ENCODE assay signal across 22 mouse cellular contexts in genomic region chr13:54397069-54397468, GRCm38 (mm10). TPM values are rescaled to one million over a fixed set of nuclear protein-coding genes. Genes with fewer than 3 reads are reported as not detected.
DNase-seq lines count a peak whose midpoint lies in the region; ATAC-seq and TF ChIP-seq lines count a peak whose summit lies in the region.
"Had no signal": no experiment of that assay in that cellular context is flagged by ENCODE, and none has a peak within 500 bp of the region (broad histone marks: within the 10 kb centered on the region; RNA-seq: fewer than 3 reads in every experiment).

No protein-coding gene starts in this region.

- H3K27me3 ChIP-seq in forebrain, embryonic 11.5 days (ENCODE audit: control insufficient read depth, insufficient read depth, low read length) = no peaks in the 10 kb centered on the region
- no peaks in the 10 kb centered on the region for H3K27me3 ChIP-seq in forebrain, embryonic 13.5 days
- no peaks in the 10 kb centered on the region for H3K27me3 ChIP-seq in hindbrain, postnatal 0 days (ENCODE audit: insufficient read depth, low read length)
- no peaks in the 10 kb centered on the region for H3K27me3 ChIP-seq in hindbrain, embryonic 14.5 days (ENCODE audit: control insufficient read depth, insufficient read depth, low read length)
- no peaks in the 10 kb centered on the region for H3K27me3 ChIP-seq in midbrain, embryonic 10.5 days (ENCODE audit: low read depth, poor library complexity, severe bottlenecking)
- no peaks in the 10 kb centered on the region for H3K27me3 ChIP-seq in midbrain, embryonic 13.5 days
- H3K27me3 ChIP-seq in MEL (ENCODE audit: control insufficient read depth in 1 of 2, insufficient read depth in 2 of 2, low read length in 2 of 2) = no peaks in the 10 kb centered on the region
- H3K27me3 ChIP-seq: heart, embryonic 13.5 days; hindbrain, embryonic 15.5 days had no signal

- 67% methylated on average over 4 of the region's 4 CpGs for WGBS in forebrain, embryonic 11.5 days
- 58% methylated on average over 4 of the region's 4 CpGs for WGBS in forebrain, embryonic 13.5 days
- WGBS in hindbrain, postnatal 0 days = 25% methylated on average over 4 of the region's 4 CpGs
- 53% methylated on average over 4 of the region's 4 CpGs for WGBS in hindbrain, embryonic 14.5 days
- WGBS in midbrain, embryonic 10.5 days = 71% methylated on average over 4 of the region's 4 CpGs
- 39% methylated on average over 4 of the region's 4 CpGs for WGBS in midbrain, embryonic 13.5 days

- H3K79me2 ChIP-seq in MEL (ENCODE audit: control insufficient read depth, insufficient read depth, low read length, poor library complexity) = no peaks in the 10 kb centered on the region

- no peak for TF ChIP-seq POLR2A in MEL (IDR thresholded peaks at IDR 0.05; ENCODE audit: control insufficient read depth in 1 of 2, insufficient read depth in 1 of 2, low read depth in 1 of 2, low read length in 2 of 2, poor library complexity in 1 of 2)

- H3K4me2 ChIP-seq in forebrain, embryonic 11.5 days (ENCODE audit: low read depth, low read length, severe bottlenecking) = no peak overlapping the region
- no peak overlapping the region for H3K4me2 ChIP-seq in forebrain, embryonic 13.5 days
- H3K4me2 ChIP-seq in hindbrain, postnatal 0 days (ENCODE audit: low read depth, low read length) = no peak overlapping the region
- H3K4me2 ChIP-seq in hindbrain, embryonic 14.5 days (replicated peaks) = no peak overlapping the region
- no peak overlapping the region for H3K4me2 ChIP-seq in midbrain, embryonic 13.5 days (replicated peaks)
- H3K4me2 ChIP-seq: heart, embryonic 13.5 days; hindbrain, embryonic 15.5 days had no signal

- no peaks in the 10 kb centered on the region for H3K36me3 ChIP-seq in forebrain, embryonic 11.5 days (ENCODE audit: control insufficient read depth, insufficient read depth, low read length)
- no peaks in the 10 kb centered on the region for H3K36me3 ChIP-seq in forebrain, embryonic 13.5 days (ENCODE audit: poor library complexity, severe bottlenecking)
- H3K36me3 ChIP-seq in hindbrain, postnatal 0 days (ENCODE audit: insufficient read depth, low read length) = no peaks in the 10 kb centered on the region
- H3K36me3 ChIP-seq in hindbrain, embryonic 14.5 days (replicated peaks; ENCODE audit: control insufficient read depth, insufficient read depth) = no peaks in the 10 kb centered on the region
- no peaks in the 10 kb centered on the region for H3K36me3 ChIP-seq in midbrain, embryonic 10.5 days
- no peaks in the 10 kb centered on the region for H3K36me3 ChIP-seq in midbrain, embryonic 13.5 days
- H3K36me3 ChIP-seq in MEL (ENCODE audit: control insufficient read depth in 1 of 2, insufficient read depth in 2 of 2, low read length in 2 of 2) = peaks cover 0 to 7% of the 10 kb centered on the region in 2 experiments; a peak in 2 of 4 replicates
- H3K36me3 ChIP-seq: forebrain, embryonic 10.5 days; heart, embryonic 13.5 days; hindbrain, embryonic 15.5 days had no signal

- no peak overlapping the region for H3K4me3 ChIP-seq in forebrain, embryonic 11.5 days (ENCODE audit: low read depth, low read length)
- H3K4me3 ChIP-seq in forebrain, embryonic 13.5 days = no peak overlapping the region
- H3K4me3 ChIP-seq in hindbrain, postnatal 0 days (ENCODE audit: low read length) = no peak overlapping the region
- H3K4me3 ChIP-seq in hindbrain, embryonic 14.5 days (replicated peaks; ENCODE audit: low read length) = no peak overlapping the region
- H3K4me3 ChIP-seq in midbrain, embryonic 10.5 days = no peak overlapping the region
- no peak overlapping the region for H3K4me3 ChIP-seq in midbrain, embryonic 13.5 days (replicated peaks)
- H3K4me3 ChIP-seq in MEL (ENCODE audit: control insufficient read depth in 1 of 2, insufficient read depth in 1 of 2, low read depth in 2 of 2, low read length in 2 of 2) = no peak overlapping the region
- H3K4me3 ChIP-seq: forebrain, embryonic 10.5 days; gastrocnemius, adult 2 months; heart, embryonic 13.5 days; hindbrain, embryonic 15.5 days had no signal

- H3K4me1 ChIP-seq in forebrain, embryonic 11.5 days (replicated peaks; ENCODE audit: control insufficient read depth, insufficient read depth, low read length) = no peaks in the 10 kb centered on the region
- peaks cover 16% of the 10 kb centered on the region; the same call in 1 of the 2 replicates for H3K4me1 ChIP-seq in forebrain, embryonic 13.5 days
- no peaks in the 10 kb centered on the region for H3K4me1 ChIP-seq in hindbrain, postnatal 0 days (ENCODE audit: insufficient read depth, low read length)
- no peaks in the 10 kb centered on the region for H3K4me1 ChIP-seq in hindbrain, embryonic 14.5 days (replicated peaks; ENCODE audit: control insufficient read depth, insufficient read depth, low read length)
- H3K4me1 ChIP-seq in midbrain, embryonic 10.5 days = peaks cover 7% of the 10 kb centered on the region; the same call in 1 of the 2 replicates
- H3K4me1 ChIP-seq in midbrain, embryonic 13.5 days (replicated peaks) = peaks cover 8% of the 10 kb centered on the region
- peaks cover 4 to 26% of the 10 kb centered on the region in 2 experiments; a peak in 3 of 4 replicates for H3K4me1 ChIP-seq in MEL (ENCODE audit: control insufficient read depth in 1 of 2, insufficient read depth in 2 of 2, low read length in 2 of 2)
- H3K4me1 ChIP-seq: heart, embryonic 13.5 days had no signal

- TF ChIP-seq RAD21 in MEL (IDR thresholded peaks at IDR 0.05; ENCODE audit: low read depth, low read length) = no peak

- no peak overlapping the region for H3K27ac ChIP-seq in forebrain, embryonic 11.5 days (ENCODE audit: low read depth, low read length)
- no peak overlapping the region for H3K27ac ChIP-seq in forebrain, embryonic 13.5 days
- no peak overlapping the region for H3K27ac ChIP-seq in hindbrain, postnatal 0 days
- H3K27ac ChIP-seq in hindbrain, embryonic 14.5 days = no peak overlapping the region
- 0 out of 2 replicates have a peak overlapping the region, but pooled peaks have one; percentile 17 for H3K27ac ChIP-seq in midbrain, embryonic 10.5 days (replicated peaks)
- H3K27ac ChIP-seq in midbrain, embryonic 13.5 days = no peak overlapping the region
- no peak overlapping the region for H3K27ac ChIP-seq in MEL (ENCODE audit: control insufficient read depth, low read depth, low read length)
- H3K27ac ChIP-seq: forebrain, embryonic 10.5 days; gastrocnemius, adult 2 months; heart, embryonic 13.5 days; hindbrain, embryonic 15.5 days had no signal

- H3K9ac ChIP-seq in forebrain, embryonic 11.5 days (ENCODE audit: low read length) = no peak overlapping the region
- no peak overlapping the region for H3K9ac ChIP-seq in forebrain, embryonic 13.5 days
- H3K9ac ChIP-seq in hindbrain, postnatal 0 days (replicated peaks; ENCODE audit: low read length) = no peak overlapping the region
- H3K9ac ChIP-seq in hindbrain, embryonic 14.5 days = no peak overlapping the region
- no peak overlapping the region for H3K9ac ChIP-seq in midbrain, embryonic 13.5 days (replicated peaks)
- H3K9ac ChIP-seq in MEL (ENCODE audit: control insufficient read depth, low read depth, low read length, poor library complexity, severe bottlenecking) = no peak overlapping the region
- H3K9ac ChIP-seq: heart, embryonic 13.5 days; hindbrain, embryonic 15.5 days had no signal

- ATAC-seq in forebrain, embryonic 11.5 days (replicated peaks; ENCODE audit: low FRiP score) = no peak
- no peak for ATAC-seq in forebrain, embryonic 13.5 days
- ATAC-seq in hindbrain, postnatal 0 days = peak; percentile 45; the same call in 1 of the 2 replicates
- no peak for ATAC-seq in hindbrain, embryonic 14.5 days (ENCODE audit: low FRiP score)
- ATAC-seq in midbrain, embryonic 13.5 days = no peak
- ATAC-seq: forebrain, embryonic 16.5 days; Patski had no signal

- TF ChIP-seq CTCF in hindbrain, postnatal 0 days (IDR thresholded peaks at IDR 0.05; ENCODE audit: low read depth) = no peak
- no peak for TF ChIP-seq CTCF in MEL (IDR thresholded peaks at IDR 0.05 in 2 of 3, conservative IDR thresholded peaks at IDR 0.05 in 1 of 3; ENCODE audit: control insufficient read depth in 1 of 3, insufficient read depth in 1 of 3, low read depth in 2 of 3, low read length in 3 of 3, poor library complexity in 1 of 3, severe bottlenecking in 1 of 3)

- TF ChIP-seq EP300 in MEL (IDR thresholded peaks at IDR 0.05; ENCODE audit: low read depth in 1 of 2, low read length in 2 of 2) = no peak

- no peaks in the 10 kb centered on the region; the same call in 1 of the 2 replicates for H3K9me3 ChIP-seq in forebrain, embryonic 11.5 days (ENCODE audit: control insufficient read depth, low read length)
- no peaks in the 10 kb centered on the region for H3K9me3 ChIP-seq in forebrain, embryonic 13.5 days (replicated peaks)
- H3K9me3 ChIP-seq in hindbrain, postnatal 0 days (ENCODE audit: low read length) = no peaks in the 10 kb centered on the region
- H3K9me3 ChIP-seq in hindbrain, embryonic 14.5 days (ENCODE audit: control insufficient read depth, low read length) = no peaks in the 10 kb centered on the region
- H3K9me3 ChIP-seq in midbrain, embryonic 10.5 days (replicated peaks) = no peaks in the 10 kb centered on the region
- H3K9me3 ChIP-seq in midbrain, embryonic 13.5 days = no peaks in the 10 kb centered on the region
- no peaks in the 10 kb centered on the region for H3K9me3 ChIP-seq in MEL (replicated peaks; ENCODE audit: insufficient read depth, low read length)
- H3K9me3 ChIP-seq: forebrain, embryonic 10.5 days; heart, embryonic 13.5 days; hindbrain, embryonic 15.5 days had no signal

- peak; percentile 38 for DNase-seq in forebrain, embryonic 11.5 days (ENCODE audit: low spot score)
- DNase-seq in hindbrain, postnatal 0 days (ENCODE audit: low spot score) = no peak
- DNase-seq in hindbrain, embryonic 14.5 days (ENCODE audit: low spot score) = no peak
- no peak for DNase-seq in midbrain, embryonic 10.5 days (ENCODE audit: low spot score)
- peak; percentile 26 for DNase-seq in MEL (ENCODE audit: low read depth, low spot score)
- DNase-seq: adrenal gland, postnatal 10 days; adrenal gland, postnatal 36 days; cerebellum, adult 18-20 months; cerebellum, adult 9-10 months; cerebellum, postnatal 14 days; gastrocnemius, adult 2 months; gastrocnemius, postnatal 14 days; heart, adult 18-20 months; heart, postnatal 14 days; heart, postnatal 4 days had no signal

RNA-seq across cellular contexts. Expression of gene Cplx2, which starts 25.9 kb away (rescaled TPM):
- 11.8 and 13.3 TPM in 2 replicates for polyA plus RNA-seq in forebrain, embryonic 11.5 days (2014; fragmentation: Nextera tagmentation; extraction: Ambion mirVana)
- 20.0 and 22.8 TPM in 2 replicates for polyA plus RNA-seq in forebrain, embryonic 13.5 days (2015; fragmentation: Nextera tagmentation; extraction: Ambion mirVana)
- total RNA-seq in hindbrain, postnatal 0 days (2014; rRNA removed) = 118 and 120 TPM in 2 replicates
- polyA plus RNA-seq in hindbrain, postnatal 0 days (2015; fragmentation: Nextera tagmentation; extraction: Ambion mirVana) = 46.2 and 47.4 TPM in 2 replicates
- polyA plus RNA-seq in hindbrain, embryonic 14.5 days (2014; fragmentation: Nextera tagmentation; extraction: Ambion mirVana) = 24.9 and 30.1 TPM in 2 replicates
- 9.9 and 15.3 TPM in 2 replicates for polyA plus RNA-seq in midbrain, embryonic 10.5 days (2016; fragmentation: Nextera tagmentation; extraction: Ambion mirVana)
- polyA plus RNA-seq in midbrain, embryonic 13.5 days (2015; fragmentation: Nextera tagmentation; extraction: Ambion mirVana) = 28.0 and 31.0 TPM in 2 replicates
- 1.8 and 2.1 TPM in 2 replicates for total RNA-seq in MEL (2012; rRNA removed)
- 1 to 10 TPM in 1 of 2 experiments, not detected in 1; 4.7 TPM for polyA plus RNA-seq in MEL (2012; ENCODE audit: insufficient read depth in 1 of 2, insufficient read length in 2 of 2, low read depth in 1 of 2, low replicate concordance in 2 of 2, missing spikeins in 1 of 2)

Comparison
In these comparisons a context has a peak if more than half of its experiments do, and no peak if none do; other contexts are left out.
1. DNase-seq: peak in forebrain, embryonic 11.5 days (single experiment) and MEL (single experiment); none in hindbrain, postnatal 0 days (single experiment), hindbrain, embryonic 14.5 days (single experiment) and midbrain, embryonic 10.5 days (single experiment).